Mouse (Mus musculus) 3T3-L1 (cell line): ENCODE data around the gene Oas2.
A peak's percentile ranks its signal among the peaks of the same experiment; 100 is the strongest.

Source experiments
- DNase-seq: peaks from one replicate; pipeline ENCODE4 v3.0.0-alpha.2; 2015; ENCODE audit warnings: low read depth, low spot score

Gene Oas2

DNA sequence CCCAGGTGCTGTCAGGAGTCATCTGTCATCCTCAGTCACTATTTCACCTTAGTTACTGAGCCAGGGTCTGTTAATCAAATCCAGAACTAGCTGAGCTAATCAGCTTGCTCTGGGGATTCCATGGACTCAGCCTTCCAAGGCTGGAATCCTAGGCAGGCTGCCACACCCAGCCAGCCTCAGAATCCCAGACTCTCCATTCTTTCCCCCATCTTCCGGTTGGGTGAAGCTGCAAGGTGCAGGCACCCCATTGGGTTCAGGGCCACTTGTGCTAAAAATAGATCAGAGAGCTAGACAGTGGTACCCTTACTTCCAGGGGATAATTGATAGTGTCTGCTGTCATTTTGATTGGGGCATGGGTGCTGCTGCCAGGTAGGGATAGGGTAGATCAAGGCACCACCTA, 16.9 kb downstream of the Oas2 start:
- DNase-seq = no peak

- no peak for DNase-seq
These were observed 20.3 kb downstream of the Oas2 start for GRCm38 (mm10) chr5:120729319-120729718.

DNA sequence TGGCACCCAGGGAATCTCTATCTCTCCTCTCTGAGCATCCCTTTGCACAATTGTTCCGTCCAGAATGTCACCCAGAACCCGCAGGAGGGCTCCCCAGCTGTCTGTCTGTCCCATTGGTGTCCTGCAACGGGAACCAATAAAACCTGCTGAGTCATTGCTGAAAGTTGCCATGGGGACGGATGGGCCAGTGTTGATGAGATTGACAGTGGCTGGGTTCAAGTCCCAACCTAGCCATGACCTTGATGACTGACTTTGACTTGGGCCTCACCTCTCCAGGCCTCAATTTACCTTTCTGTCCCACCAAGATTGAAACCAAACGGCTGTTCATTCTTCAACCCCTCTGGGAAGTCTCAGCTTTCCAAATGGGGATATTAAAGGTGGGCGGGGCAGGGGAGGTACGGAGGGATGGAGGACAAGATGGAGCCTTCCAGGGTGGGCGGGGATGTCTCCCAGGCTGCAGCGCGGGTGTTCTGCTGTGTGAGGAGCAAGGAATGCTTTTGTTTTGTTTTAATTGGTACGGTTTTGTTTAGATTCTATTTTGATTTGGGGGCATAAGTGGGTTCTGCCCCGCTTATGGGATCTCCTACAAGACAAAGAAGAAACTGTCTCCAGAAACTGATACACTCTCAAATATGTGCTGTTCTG, 23.7 kb downstream of the Oas2 start:
- DNase-seq = no peak

GRCm38 (mm10) chr5:120721005-120721404, 28.6 kb downstream of the Oas2 start:
- DNase-seq = no peak

DNA sequence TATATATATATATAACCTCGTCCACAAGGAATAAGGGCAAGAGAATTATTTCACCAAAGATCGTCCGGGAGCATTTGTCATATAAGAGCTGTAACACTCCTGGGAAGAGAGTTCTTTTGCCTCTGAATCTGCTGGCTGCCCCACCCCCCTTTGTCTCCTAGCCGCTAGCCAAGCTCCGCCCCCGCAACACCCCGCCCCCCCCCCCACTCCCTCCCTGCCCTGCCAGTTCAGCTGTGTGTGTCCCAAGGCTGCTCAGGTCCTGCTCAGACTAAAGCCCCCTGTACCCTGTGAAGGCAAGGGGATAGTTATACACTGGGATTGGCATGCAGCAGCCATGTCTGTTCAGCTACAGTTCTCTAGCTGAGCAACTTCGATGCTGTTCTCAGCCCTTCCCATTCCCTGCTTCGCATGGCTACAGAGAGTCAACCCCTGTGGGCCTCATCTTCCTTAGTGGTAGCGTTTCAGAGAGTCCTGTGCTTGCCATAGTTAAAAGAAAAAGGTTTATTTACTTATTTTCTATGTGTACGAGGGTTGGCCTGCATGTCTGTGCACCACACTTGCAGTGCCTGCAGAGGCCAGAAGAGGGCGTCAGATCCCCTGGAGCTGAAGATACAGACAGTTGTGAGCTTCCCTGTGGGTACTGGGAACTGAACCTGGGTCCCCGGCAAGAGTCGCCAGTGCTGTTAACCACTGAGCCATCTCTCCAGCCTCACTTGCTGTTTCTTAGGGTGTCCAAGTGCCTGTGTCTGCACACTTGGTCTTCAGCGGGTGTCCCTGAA, 30.9 kb downstream of the Oas2 start:
- no peak for DNase-seq

DNA sequence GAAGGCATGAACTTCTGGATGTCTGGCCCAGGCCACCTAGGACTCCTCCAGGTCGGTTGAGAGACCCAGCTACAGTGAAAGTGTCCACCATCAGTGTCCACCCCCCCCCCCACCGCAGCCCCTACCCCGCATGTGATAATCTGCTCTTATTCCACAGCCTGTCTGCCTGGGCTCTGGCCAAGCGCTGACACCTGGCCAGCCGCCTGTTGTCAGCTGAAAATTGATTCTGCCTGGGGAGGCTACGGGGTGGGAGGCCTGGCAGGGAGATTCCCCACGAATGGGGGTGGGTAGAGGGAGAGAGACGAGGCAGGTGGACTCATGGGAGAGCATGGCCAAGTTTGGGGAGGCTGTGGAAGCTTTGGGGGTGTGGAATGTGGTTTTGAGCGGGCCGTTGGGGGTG, 32.5 kb downstream of the Oas2 start:
- no peak for DNase-seq

GRCm38 (mm10) chr5:120714314-120714713, 35.3 kb downstream of the Oas2 start:
- peak; percentile 63 for DNase-seq

GRCm38 (mm10) chr5:120712721-120713120, 36.9 kb downstream of the Oas2 start:
- peak; percentile 18 for DNase-seq

- no peak for DNase-seq
These were observed 37.8 kb downstream of the Oas2 start, which contains the start of gene Dtx1 for GRCm38 (mm10) chr5:120711827-120712226. Gene Dtx1 (minus strand): TSS chr5:120711927.

GRCm38 (mm10) chr5:120711416-120711815, 38.2 kb downstream of the Oas2 start:
- no peak for DNase-seq

DNA sequence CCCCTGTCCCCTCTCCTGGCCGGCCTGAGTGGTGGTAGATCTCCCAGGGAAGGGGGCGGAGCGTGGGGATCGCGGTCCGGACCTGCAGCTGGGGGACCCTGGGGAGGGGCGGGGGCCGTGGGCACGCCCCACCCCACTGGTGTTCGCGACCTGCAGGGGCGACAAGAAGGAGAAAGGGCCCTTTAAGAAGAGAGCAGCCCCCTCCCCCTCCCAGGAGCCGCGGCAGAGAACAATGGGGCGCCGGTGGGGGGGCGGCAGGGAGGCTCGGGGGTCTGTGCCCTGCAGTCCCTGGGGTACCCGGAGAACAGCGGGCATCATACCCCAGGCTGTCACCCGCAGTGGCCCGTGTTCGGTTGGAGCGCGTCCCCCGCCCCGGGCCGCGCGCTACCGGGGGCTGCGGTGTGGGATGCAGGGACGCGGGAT, 38.8 kb downstream of the Oas2 start:
- no peak for DNase-seq

GRCm38 (mm10) chr5:120710161-120710825, 39.4 kb downstream of the Oas2 start:
- no peak for DNase-seq

DNA sequence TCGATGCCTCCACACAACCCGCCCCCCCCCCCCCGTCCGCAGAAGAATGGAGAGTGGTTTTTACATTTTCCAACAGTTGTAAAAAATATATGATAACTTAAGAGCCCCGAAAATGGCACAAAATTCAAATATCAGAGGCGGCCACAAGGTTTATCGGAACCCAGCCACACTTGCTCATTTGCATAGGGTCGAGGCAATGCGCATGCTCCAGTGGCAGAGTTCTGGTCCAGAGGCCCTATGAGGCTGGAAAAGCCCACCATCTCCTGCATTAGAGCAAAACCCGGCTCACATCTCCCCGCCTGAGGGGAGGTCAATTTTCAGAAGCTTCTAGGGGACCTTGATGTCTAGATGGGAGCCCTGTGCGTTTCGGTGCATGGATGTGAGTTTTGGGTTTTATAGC, 42.7 kb downstream of the Oas2 start:
- DNase-seq = no peak

DNA sequence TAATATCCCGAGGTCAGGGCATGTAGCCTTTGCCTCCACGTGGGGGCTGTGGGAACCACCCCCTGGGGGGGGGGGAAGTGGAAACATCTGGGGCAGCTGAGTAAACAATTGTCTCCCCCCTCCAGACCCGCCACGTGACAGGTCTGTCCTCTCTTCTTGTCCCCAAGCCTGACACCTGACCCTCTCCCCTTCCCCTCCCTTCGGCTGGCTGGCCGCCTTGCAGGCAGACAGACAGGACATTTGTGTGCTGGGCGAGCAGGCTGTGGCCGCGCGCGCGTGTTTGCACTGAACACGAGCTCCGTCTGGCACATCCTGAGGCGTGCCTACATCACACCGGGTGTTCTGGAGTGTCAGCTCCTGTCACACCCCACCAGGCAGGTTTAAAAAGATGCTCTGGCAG, 43.1 kb downstream of the Oas2 start:
- DNase-seq = no peak

DNA sequence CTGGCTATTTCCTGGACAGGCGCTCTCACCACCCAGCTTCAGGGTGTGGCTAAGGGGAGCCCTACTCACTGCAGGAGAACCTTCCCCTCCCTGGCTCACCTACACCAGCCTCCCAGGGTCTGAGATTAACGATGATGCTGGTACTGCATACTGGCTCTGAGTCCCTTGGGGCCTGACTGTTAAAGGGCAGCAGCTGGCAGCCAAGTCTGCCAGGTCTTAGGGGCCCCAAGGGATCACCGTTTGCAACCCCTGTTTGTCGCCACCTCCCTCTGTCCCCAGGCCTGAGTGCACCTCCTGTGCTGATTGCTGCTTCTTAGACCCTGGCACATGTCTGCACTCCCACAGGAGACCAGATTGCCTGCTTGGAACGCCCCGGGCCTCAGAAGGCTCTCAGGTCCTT, 45.2 kb downstream of the Oas2 start:
- no peak for DNase-seq

DNA sequence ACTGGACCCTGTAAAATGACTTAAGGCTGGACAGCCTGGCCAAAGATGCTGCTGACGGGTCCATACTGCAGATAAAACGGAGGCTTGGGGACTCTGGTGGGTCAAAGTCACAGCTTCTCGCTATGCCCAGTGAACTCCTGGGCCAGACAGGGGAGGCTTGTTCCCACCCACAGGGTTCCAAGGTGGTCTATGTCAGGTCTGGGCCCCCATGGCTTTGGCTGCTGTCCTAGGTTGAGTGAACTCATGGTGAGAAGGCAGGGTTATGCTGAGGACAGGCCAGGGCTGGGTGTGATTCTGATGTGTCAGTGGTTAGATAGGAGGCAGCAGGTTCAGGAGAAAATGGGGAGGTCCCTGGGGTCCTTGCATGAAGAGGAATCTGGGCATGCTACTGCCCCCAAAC, 46.0 kb downstream of the Oas2 start:
- no peak for DNase-seq

DNA sequence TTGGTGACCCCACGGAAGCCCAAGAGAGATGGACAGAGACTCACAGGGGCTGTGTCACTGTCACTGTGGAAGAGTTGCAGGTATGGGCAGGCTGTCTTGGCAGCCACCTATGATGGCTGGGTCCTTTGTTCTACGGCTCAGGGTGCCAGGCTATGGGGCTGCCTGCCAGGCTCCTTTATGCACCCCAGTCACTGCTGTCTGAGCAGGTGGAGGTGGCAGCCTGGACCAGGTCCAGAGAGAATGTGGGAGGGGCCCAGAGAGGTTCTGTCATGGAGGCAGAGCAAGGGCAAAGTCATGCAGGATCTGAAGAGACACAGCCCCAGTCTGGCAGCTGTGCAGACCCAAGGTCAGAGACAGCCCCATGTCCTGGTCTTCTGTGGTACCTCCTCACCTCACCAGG, 46.7 kb downstream of the Oas2 start:
- DNase-seq = no peak

GRCm38 (mm10) chr5:120702421-120702820, 47.2 kb downstream of the Oas2 start:
- DNase-seq = no peak

DNA sequence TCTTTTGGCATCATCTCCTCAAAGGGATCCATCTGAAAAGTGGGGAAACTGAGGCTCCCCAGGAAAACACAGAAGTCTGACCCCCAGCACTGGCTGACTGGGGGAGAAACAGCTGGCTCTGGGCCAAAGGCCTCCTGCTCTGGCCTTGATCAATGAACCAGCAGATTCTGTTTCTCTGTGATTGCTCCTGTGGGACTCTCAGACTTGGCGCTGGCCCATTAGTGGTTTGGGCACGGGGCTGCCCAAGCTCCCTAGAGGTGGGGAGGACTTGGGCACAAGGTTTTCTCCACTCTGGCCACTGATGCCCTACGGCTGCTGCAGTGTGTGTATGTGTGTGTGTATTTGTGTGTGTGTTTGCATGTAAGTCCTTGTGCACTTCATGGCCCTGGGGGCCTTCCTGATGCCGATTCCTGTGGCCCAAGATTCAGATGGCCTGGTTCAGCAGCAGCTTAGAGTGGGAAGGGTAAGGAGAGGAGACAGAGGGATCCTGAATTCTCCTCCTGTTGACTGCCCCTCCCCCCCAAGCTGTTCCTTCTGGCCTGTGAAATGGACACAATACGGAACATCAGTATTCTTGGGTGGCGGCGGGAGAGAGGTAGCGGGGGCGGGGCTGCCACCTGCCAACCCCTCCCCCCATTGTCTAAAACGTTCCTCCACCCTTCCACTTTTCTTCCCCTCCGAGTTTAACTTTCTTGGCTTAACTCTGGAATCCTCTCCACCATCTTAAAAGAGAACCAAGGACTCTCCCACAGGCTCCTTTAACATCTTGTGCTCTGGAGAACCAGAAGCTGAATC, 48.5 kb downstream of the Oas2 start:
- no peak for DNase-seq

DNA sequence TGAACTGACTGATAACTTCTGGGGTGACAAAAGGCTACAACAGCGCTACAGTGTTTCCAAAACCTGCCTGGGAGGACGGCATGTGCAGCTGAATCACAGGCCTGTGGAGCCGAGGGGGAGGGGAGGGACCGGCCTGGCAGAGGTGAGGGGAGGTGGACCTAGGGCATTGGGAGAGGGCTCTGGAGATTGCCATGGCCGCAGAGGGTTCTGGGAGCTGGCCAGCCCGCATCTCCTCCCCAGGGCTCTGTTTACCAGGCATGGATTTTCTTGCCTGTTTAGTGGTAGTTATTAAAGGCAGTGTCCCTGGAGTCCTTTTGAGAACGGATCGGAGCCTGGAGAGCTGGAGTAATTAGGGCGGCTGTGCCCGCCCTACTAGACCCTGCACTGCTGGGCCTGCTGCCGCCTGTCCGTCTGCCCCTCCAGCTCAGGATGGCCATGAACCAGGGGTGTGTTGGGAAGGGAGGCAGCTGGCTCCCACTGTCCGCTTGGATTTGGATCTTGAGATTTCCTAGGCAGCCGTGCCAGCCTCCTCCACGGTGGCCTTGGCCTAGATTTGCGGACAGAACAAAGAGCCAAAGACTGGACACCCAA, 50.8 kb downstream of the Oas2 start:
- DNase-seq = no peak

DNA sequence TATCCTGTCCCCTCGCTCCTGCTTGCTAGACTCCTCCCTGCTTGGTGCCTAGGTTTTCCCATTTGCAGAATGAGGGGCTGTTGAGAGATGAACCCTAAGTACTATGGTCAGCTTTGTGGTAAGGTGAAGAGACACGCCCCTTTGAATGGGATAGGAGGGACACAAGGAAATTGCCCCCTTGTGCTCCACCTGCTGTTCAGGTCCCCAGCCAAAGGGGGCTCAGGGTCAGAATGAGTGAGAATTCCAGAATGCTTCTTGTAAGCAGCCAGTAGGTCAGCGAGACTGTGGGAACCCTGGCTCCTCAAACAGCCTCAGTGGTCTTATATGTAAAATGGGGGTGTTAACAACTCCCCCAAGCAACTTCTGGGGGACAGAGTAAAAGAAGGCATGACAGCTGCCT, 51.5 kb downstream of the Oas2 start:
- DNase-seq = no peak

DNA sequence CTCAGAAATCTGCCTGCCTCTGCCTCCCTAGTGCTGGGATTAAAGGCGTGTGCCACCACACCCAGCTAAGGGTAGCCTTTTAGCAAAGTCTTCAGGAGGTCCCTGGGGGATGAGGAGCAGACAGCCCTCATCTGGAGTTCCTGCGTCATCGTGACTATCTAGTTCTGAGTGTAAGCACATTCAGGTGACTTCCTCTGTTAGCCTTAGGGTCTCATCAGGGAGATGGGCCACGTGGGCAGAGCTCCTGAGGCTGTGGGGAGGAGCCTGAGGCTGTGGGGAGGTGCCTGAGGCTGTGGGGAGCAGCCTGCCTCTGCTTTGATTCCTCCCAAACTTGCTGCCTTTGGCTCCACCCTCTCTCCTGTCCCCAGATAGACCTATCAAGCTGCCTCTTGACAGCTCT, 52.8 kb downstream of the Oas2 start:
- no peak for DNase-seq
